Mouse (Mus musculus) liver, embryonic 16.5 days (tissue): ENCODE measurements at regions not wholly inside any gene's neighbourhood (a gene's known extent, or its start where the extent isn't known, plus 50 kb on each side); places are given as distances from the start of the nearest gene placed in this dataset.
A peak's percentile ranks its signal among the peaks of the same experiment; 100 is the strongest.

ENCODE experiments used
- ATAC-seq: fragments of 200-750 bp; cut with Nextera tagmentation; 2 replicates; pipeline ENCODE4 v1.8.0; 2017; ENCODE audit warnings: low read depth, mild to moderate bottlenecking, moderate number of reproducible peaks, moderate library complexity
- H3K27ac ChIP-seq: fragments of 300-500 bp; sonication (generic); 2 replicates; pipeline ENCODE4 v1.5.1; 2014; ENCODE audit warnings: mild to moderate bottlenecking, low read length
- H3K27me3 ChIP-seq: fragments of 300-500 bp; sonication (generic); 2 replicates; pipeline ENCODE4 v1.6.1; 2014; ENCODE audit warnings: low read depth, low read length, mixed read lengths; ENCODE audit not compliant: control insufficient read depth, insufficient read depth
- H3K36me3 ChIP-seq: fragments of 300-500 bp; sonication (generic); 2 replicates; pipeline ENCODE4 v1.6.1; 2014; ENCODE audit warnings: mild to moderate bottlenecking; ENCODE audit not compliant: control insufficient read depth, insufficient read depth
- H3K4me1 ChIP-seq: fragments of 300-500 bp; sonication (generic); 2 replicates; pipeline ENCODE4 v1.6.1; 2014; ENCODE audit warnings: low read depth, low read length, mixed read lengths; ENCODE audit not compliant: control insufficient read depth
- H3K4me2 ChIP-seq: fragments of 300-500 bp; sonication (generic); 2 replicates; pipeline ENCODE4 v1.6.1; 2014; ENCODE audit warnings: low read depth, low read length, mixed read lengths
- H3K4me3 ChIP-seq: fragments of 300-500 bp; sonication (generic); 2 replicates; pipeline ENCODE4 v1.5.1; 2014; ENCODE audit warnings: low read depth, mild to moderate bottlenecking, low read length
- H3K9ac ChIP-seq: fragments of 300-500 bp; sonication (generic); 2 replicates; pipeline ENCODE4 v1.6.1; 2014; ENCODE audit warnings: low read depth, low read length
- H3K9me3 ChIP-seq: fragments of 300-500 bp; sonication (generic); replicated peaks from 2 replicates; pipeline ENCODE4 v1.6.1; 2016; ENCODE audit warnings: low read length; ENCODE audit not compliant: control insufficient read depth
- WGBS: fragments of 180-500 bp; shearing (Covaris S2); extraction: QIAGEN DNeasy Blood & Tissue Kit; methylation state at CpG from one replicate; pipeline ENCODE4 v1.1.7; 2014; ENCODE audit not compliant: insufficient replicate concordance; 5-methylcytosine and 5-hydroxymethylcytosine counted together

GRCm38 (mm10) chr4:56250611-56251010 is 489.3 kb upstream of the Gm26657 start:
- no peak for ATAC-seq
- H3K4me3 ChIP-seq: no peak overlapping the region
- whole genome bisulfite sequencing: 69% methylated on average over 2 of the region's 2 CpGs
- no peak overlapping the region for H3K27ac ChIP-seq
- H3K9me3 ChIP-seq: no peaks in the 10 kb centered on the region
- no peak overlapping the region for H3K9ac ChIP-seq
- H3K4me1 ChIP-seq: no peaks in the 10 kb centered on the region
- H3K4me2 ChIP-seq: no peak overlapping the region
- H3K27me3 ChIP-seq: no peaks in the 10 kb centered on the region
- H3K36me3 ChIP-seq: no peaks in the 10 kb centered on the region

GRCm38 (mm10) chr4:56243863-56244262 is 496.0 kb upstream of the Gm26657 start:
- 72% methylated on average over 6 of the region's 6 CpGs for WGBS

GRCm38 (mm10) chr4:56238496-56239488 is 501.1 kb upstream of the Gm26657 start:
- Histone ChIP-seq H3K27ac (no peak overlapping the region), H3K27me3 (no peaks in the 10 kb centered on the region), H3K9ac (no peak overlapping the region), H3K36me3 (no peaks in the 10 kb centered on the region), H3K4me3 (no peak overlapping the region), H3K9me3 (no peaks in the 10 kb centered on the region), H3K4me1 (no peaks in the 10 kb centered on the region), H3K4me2 (no peak overlapping the region)
- 57% methylated on average over 4 of the region's 4 CpGs for WGBS
- no peak for ATAC-seq

More at GRCm38 (mm10) chr4:56243863-56244262, 496.0 kb upstream of the Gm26657 start:
- Histone ChIP-seq H3K4me1 (no peaks in the 10 kb centered on the region), H3K9ac (no peak overlapping the region), H3K36me3 (no peaks in the 10 kb centered on the region), H3K4me2 (no peak overlapping the region), H3K27ac (no peak overlapping the region), H3K9me3 (no peaks in the 10 kb centered on the region), H3K4me3 (no peak overlapping the region), H3K27me3 (no peaks in the 10 kb centered on the region)
- ATAC-seq: no peak

DNA sequence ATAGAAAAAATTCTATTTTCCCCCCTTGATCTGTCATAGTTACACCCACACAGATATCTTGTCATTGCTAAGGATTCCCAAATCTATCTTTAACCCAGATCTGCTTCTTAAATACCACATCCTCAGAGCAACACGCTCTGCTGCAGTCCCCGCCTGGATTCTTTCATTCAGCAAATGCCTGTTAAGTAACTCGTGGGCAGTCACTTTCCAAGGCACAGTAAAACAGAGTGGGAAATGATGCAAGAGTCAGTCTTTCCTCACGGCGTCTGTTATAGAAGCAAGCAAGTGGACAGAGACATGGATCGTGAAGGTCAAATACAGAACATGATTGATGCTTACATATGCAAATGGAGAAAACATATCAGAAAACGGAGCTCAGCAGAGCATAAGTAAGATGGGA is 508.5 kb upstream of the Gm26657 start:
- H3K9ac ChIP-seq: no peak overlapping the region
- H3K36me3 ChIP-seq: no peaks in the 10 kb centered on the region
- H3K9me3 ChIP-seq: no peaks in the 10 kb centered on the region
- no peaks in the 10 kb centered on the region for H3K27me3 ChIP-seq
- no peak overlapping the region for H3K27ac ChIP-seq
- ATAC-seq: no peak
- no peaks in the 10 kb centered on the region for H3K4me1 ChIP-seq
- WGBS: 53% methylated on average over 7 of the region's 7 CpGs
- H3K4me3 ChIP-seq: no peak overlapping the region
- H3K4me2 ChIP-seq: no peak overlapping the region

DNA sequence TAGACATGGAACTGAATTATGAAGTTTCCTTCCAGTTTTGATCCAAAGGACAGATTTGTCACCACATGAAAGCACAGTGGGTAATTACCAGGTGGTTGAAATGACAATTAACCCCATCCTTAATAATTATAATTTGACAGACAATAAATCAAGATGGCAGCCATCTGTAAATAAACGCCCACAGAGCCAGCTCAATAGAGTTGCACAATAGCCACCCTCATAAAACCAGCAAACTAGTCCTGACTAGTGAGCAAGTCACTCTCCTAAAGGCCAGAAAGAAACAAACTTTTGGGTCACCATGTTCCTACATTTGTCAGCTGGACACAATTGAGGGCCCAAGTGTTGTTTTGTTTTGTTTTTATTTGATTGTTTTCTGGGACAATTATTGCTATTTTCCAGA is 509.4 kb upstream of the Gm26657 start:
- H3K27me3 ChIP-seq: no peaks in the 10 kb centered on the region
- H3K27ac ChIP-seq: no peak overlapping the region
- no peak overlapping the region for H3K9ac ChIP-seq
- H3K36me3 ChIP-seq: no peaks in the 10 kb centered on the region
- no peak overlapping the region for H3K4me3 ChIP-seq
- no peak for ATAC-seq
- no peaks in the 10 kb centered on the region for H3K9me3 ChIP-seq
- 45% methylated on average over 1 of the region's 1 CpGs for WGBS
- no peak overlapping the region for H3K4me2 ChIP-seq
- H3K4me1 ChIP-seq: no peaks in the 10 kb centered on the region

- WGBS: 68% methylated on average over 1 of the region's 1 CpGs
- no peak overlapping the region for H3K9ac ChIP-seq
- no peaks in the 10 kb centered on the region for H3K4me1 ChIP-seq
- H3K27me3 ChIP-seq: no peaks in the 10 kb centered on the region
- no peak overlapping the region for H3K4me3 ChIP-seq
- H3K9me3 ChIP-seq: no peaks in the 10 kb centered on the region
- ATAC-seq: no peak
- H3K4me2 ChIP-seq: no peak overlapping the region
- no peak overlapping the region for H3K27ac ChIP-seq
- no peaks in the 10 kb centered on the region for H3K36me3 ChIP-seq
Measured at GRCm38 (mm10) chr4:56226493-56226892, 513.4 kb upstream of the Gm26657 start.

DNA sequence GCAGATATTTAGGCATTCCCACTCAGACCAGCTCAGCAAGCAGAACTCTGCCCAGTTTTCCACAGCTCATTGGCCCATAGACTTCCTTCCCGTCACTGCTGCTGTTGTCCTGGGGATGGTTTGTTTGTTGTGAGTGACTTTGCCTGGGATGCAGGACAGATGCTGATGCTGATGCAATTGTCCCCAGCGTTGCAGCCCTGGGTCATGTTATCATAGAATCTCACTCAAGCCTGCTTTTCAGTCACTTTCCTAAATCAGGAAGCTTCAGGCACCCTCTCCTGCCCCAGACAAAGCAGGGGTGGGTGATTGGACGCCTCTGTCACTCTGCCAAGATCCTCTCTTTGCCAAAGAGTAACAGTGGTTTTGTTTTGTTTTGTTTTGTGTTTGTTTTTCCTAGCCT is 515.3 kb upstream of the Gm26657 start:
- WGBS: 17% methylated on average over 3 of the region's 3 CpGs
- H3K4me2 ChIP-seq: no peak overlapping the region
- H3K4me1 ChIP-seq: no peaks in the 10 kb centered on the region
- no peak overlapping the region for H3K27ac ChIP-seq
- H3K36me3 ChIP-seq: no peaks in the 10 kb centered on the region
- H3K27me3 ChIP-seq: no peaks in the 10 kb centered on the region
- no peak overlapping the region for H3K9ac ChIP-seq
- H3K4me3 ChIP-seq: no peak overlapping the region
- no peaks in the 10 kb centered on the region for H3K9me3 ChIP-seq
- ATAC-seq: no peak

GRCm38 (mm10) chr4:56222023-56222776 is 517.7 kb upstream of the Gm26657 start:
- no peak for ATAC-seq
- 0 out of 2 replicates have a peak overlapping the region, but pooled peaks have one; percentile 31 for H3K4me3 ChIP-seq
- H3K9ac ChIP-seq: no peak overlapping the region
- WGBS: 32% methylated on average over 8 of the region's 8 CpGs
- H3K36me3 ChIP-seq: no peaks in the 10 kb centered on the region
- H3K4me1 ChIP-seq: no peaks in the 10 kb centered on the region
- H3K27ac ChIP-seq: no peak overlapping the region
- H3K27me3 ChIP-seq: no peaks in the 10 kb centered on the region
- no peak overlapping the region for H3K4me2 ChIP-seq
- H3K9me3 ChIP-seq: no peaks in the 10 kb centered on the region

DNA sequence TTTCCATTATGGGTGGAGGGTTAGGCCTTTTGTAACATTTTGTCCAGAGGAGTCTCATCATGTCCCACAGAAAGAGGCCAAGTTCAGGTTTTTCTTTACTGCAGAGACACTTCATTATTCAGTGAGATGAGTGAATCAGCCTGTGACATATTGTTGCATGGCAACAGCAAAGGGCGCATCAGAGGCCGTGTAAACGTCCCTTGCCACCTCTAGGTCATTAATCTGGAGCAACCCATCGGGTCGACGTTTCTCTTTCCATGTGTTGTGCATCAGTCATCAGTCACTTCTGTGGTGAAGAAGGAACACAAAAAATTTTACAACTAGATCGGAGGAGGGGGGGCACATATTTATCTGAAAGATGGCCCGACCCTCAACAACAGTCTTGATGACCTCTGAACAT is 519.3 kb upstream of the Gm26657 start:
- no peak for ATAC-seq
- no peak overlapping the region for H3K9ac ChIP-seq
- no peak overlapping the region for H3K4me3 ChIP-seq
- no peaks in the 10 kb centered on the region for H3K27me3 ChIP-seq
- WGBS: 60% methylated on average over 8 of the region's 8 CpGs
- H3K4me1 ChIP-seq: no peaks in the 10 kb centered on the region
- H3K27ac ChIP-seq: no peak overlapping the region
- no peak overlapping the region for H3K4me2 ChIP-seq
- H3K36me3 ChIP-seq: no peaks in the 10 kb centered on the region
- no peaks in the 10 kb centered on the region for H3K9me3 ChIP-seq
